Mouse (Mus musculus) granulocyte monocyte progenitor cell, adult 5-6 weeks (primary cell): Measurements from ENCODE around the gene Olfr1283. TPM values are rescaled to one million over a fixed set of nuclear protein-coding genes. Genes with fewer than 3 reads are reported as not detected.
"Not testable (repeated sequence)": the region's sequence is repeated elsewhere in the genome, so short reads cannot be mapped to it uniquely, and the experiment has no call there.

Experiments
- ATAC-seq: replicated peaks from 2 replicates; pipeline ENCODE4 v1.8.0; 2016; ENCODE audit warnings: mild to moderate bottlenecking, moderate TSS enrichment, inconsistent platforms; ENCODE audit not compliant: poor library complexity, severe bottlenecking
- total RNA-seq, 2 experiments: library from RNA; stranded (forward) in 1 of 2; stranded (reverse) in 1 of 2; fragments of 200-712, 200-1000 nt in 1 of 2; fragments of >200 nt in 1 of 2; fragmentation: Nextera tagmentation in 1 of 2; gene quantifications; 2 replicates each; pipeline ENCODE4 v1.2.3; 2014 to 2017

Gene Olfr1283
- total RNA-seq (2014; fragmentation: Nextera tagmentation), result not detected in 2 replicates
- not detected in 2 replicates for total RNA-seq (2017)

GRCm38 (mm10) chr2:111366490-111366889, at the start of gene Olfr1283:
TSS of gene Olfr1283 (plus strand) at chr2:111366790.
- ATAC-seq, result no peak

GRCm38 (mm10) chr2:111326220-111326619, 40.4 kb upstream of the Olfr1283 start, which contains the start of gene Olfr1281:
TSS of gene Olfr1281 (plus strand) at chr2:111326520.
- no peak for ATAC-seq

- not testable (repeated sequence) for ATAC-seq
Measured at GRCm38 (mm10) chr2:111333721-111334120, 32.9 kb upstream of the Olfr1283 start.

- no peak for ATAC-seq
Measured at GRCm38 (mm10) chr2:111335976-111336375, 30.6 kb upstream of the Olfr1283 start, which contains the start of gene Olfr1282. TSS of gene Olfr1282 (minus strand) at chr2:111336076.

GRCm38 (mm10) chr2:111375222-111375621, 8.6 kb downstream of the Olfr1283 start, which contains the start of gene Olfr1284:
TSS of gene Olfr1284 (plus strand) at chr2:111375522.
- ATAC-seq, result no peak

Other genes with a start within 250 kb of the Olfr1283 start
- gene Gm15130, start 213.9 kb upstream of the Olfr1283 start, total RNA-seq (2014; fragmentation: Nextera tagmentation), result not detected in 2 replicates
- not detected in 2 replicates for gene Gm15130, start 213.9 kb upstream of the Olfr1283 start, total RNA-seq (2017)
- not detected in 2 replicates for gene 4930430A15Rik, start 137.2 kb upstream of the Olfr1283 start, total RNA-seq (2014; fragmentation: Nextera tagmentation)
- not detected in 2 replicates for gene 4930430A15Rik, start 137.2 kb upstream of the Olfr1283 start, total RNA-seq (2017)
- gene Olfr1275, start 131.5 kb upstream of the Olfr1283 start, total RNA-seq (2014; fragmentation: Nextera tagmentation), result not detected in 2 replicates
- not detected in 2 replicates for gene Olfr1275, start 131.5 kb upstream of the Olfr1283 start, total RNA-seq (2017)
- not detected in 2 replicates for gene Olfr1276, start 112.3 kb upstream of the Olfr1283 start, total RNA-seq (2014; fragmentation: Nextera tagmentation)
- not detected in 2 replicates for gene Olfr1276, start 112.3 kb upstream of the Olfr1283 start, total RNA-seq (2017)
- gene Olfr1277, start 92.7 kb upstream of the Olfr1283 start, total RNA-seq (2014; fragmentation: Nextera tagmentation), result not detected in 2 replicates
- not detected in 2 replicates for gene Olfr1277, start 92.7 kb upstream of the Olfr1283 start, total RNA-seq (2017)
- gene Olfr1278, start 76.7 kb upstream of the Olfr1283 start, total RNA-seq (2014; fragmentation: Nextera tagmentation), result not detected in 2 replicates
- gene Olfr1278, start 76.7 kb upstream of the Olfr1283 start, total RNA-seq (2017), result not detected in 2 replicates
- not detected in 2 replicates for gene Olfr1279, start 66.2 kb upstream of the Olfr1283 start, total RNA-seq (2014; fragmentation: Nextera tagmentation)
- gene Olfr1279, start 66.2 kb upstream of the Olfr1283 start, total RNA-seq (2017), result not detected in 2 replicates
- not detected in 2 replicates for gene Olfr1280, start 52.8 kb upstream of the Olfr1283 start, total RNA-seq (2014; fragmentation: Nextera tagmentation)
- gene Olfr1280, start 52.8 kb upstream of the Olfr1283 start, total RNA-seq (2017), result not detected in 2 replicates
- gene Olfr1281, start 40.3 kb upstream of the Olfr1283 start, total RNA-seq (2014; fragmentation: Nextera tagmentation), result not detected in 2 replicates
- not detected in 2 replicates for gene Olfr1281, start 40.3 kb upstream of the Olfr1283 start, total RNA-seq (2017)
- not detected in 2 replicates for gene Olfr1282, start 30.7 kb upstream of the Olfr1283 start, total RNA-seq (2014; fragmentation: Nextera tagmentation)
- not detected in 2 replicates for gene Olfr1282, start 30.7 kb upstream of the Olfr1283 start, total RNA-seq (2017)
- not detected in 2 replicates for gene Olfr1284, start 8.7 kb downstream of the Olfr1283 start, total RNA-seq (2014; fragmentation: Nextera tagmentation)
- not detected in 2 replicates for gene Olfr1284, start 8.7 kb downstream of the Olfr1283 start, total RNA-seq (2017)
- not detected in 2 replicates for gene Olfr1286, start 56.3 kb downstream of the Olfr1283 start, total RNA-seq (2014; fragmentation: Nextera tagmentation)
- gene Olfr1286, start 56.3 kb downstream of the Olfr1283 start, total RNA-seq (2017), result not detected in 2 replicates
- gene Olfr1287, start 82.4 kb downstream of the Olfr1283 start, total RNA-seq (2014; fragmentation: Nextera tagmentation), result not detected in 2 replicates
- not detected in 2 replicates for gene Olfr1287, start 82.4 kb downstream of the Olfr1283 start, total RNA-seq (2017)
- gene Olfr1288, start 107.3 kb downstream of the Olfr1283 start, total RNA-seq (2014; fragmentation: Nextera tagmentation), result not detected in 2 replicates
- gene Olfr1288, start 107.3 kb downstream of the Olfr1283 start, total RNA-seq (2017), result not detected in 2 replicates
- not detected in 2 replicates for gene Olfr1289, start 114.0 kb downstream of the Olfr1283 start, total RNA-seq (2014; fragmentation: Nextera tagmentation)
- not detected in 2 replicates for gene Olfr1289, start 114.0 kb downstream of the Olfr1283 start, total RNA-seq (2017)
- not detected in 2 replicates for gene Olfr1290, start 127.0 kb downstream of the Olfr1283 start, total RNA-seq (2014; fragmentation: Nextera tagmentation)
- not detected in 2 replicates for gene Olfr1290, start 127.0 kb downstream of the Olfr1283 start, total RNA-seq (2017)
- gene Olfr1291-ps1, start 130.4 kb downstream of the Olfr1283 start, total RNA-seq (2014; fragmentation: Nextera tagmentation), result not detected in 2 replicates
- gene Olfr1291-ps1, start 130.4 kb downstream of the Olfr1283 start, total RNA-seq (2017), result not detected in 2 replicates
- not detected in 2 replicates for gene Olfr1293-ps, start 158.4 kb downstream of the Olfr1283 start, total RNA-seq (2014; fragmentation: Nextera tagmentation)
- gene Olfr1293-ps, start 158.4 kb downstream of the Olfr1283 start, total RNA-seq (2017), result not detected in 2 replicates
- not detected in 2 replicates for gene Olfr1294, start 173.5 kb downstream of the Olfr1283 start, total RNA-seq (2014; fragmentation: Nextera tagmentation)
- gene Olfr1294, start 173.5 kb downstream of the Olfr1283 start, total RNA-seq (2017), result not detected in 2 replicates
- gene Olfr1295, start 202.9 kb downstream of the Olfr1283 start, total RNA-seq (2014; fragmentation: Nextera tagmentation), result not detected in 2 replicates
- gene Olfr1295, start 202.9 kb downstream of the Olfr1283 start, total RNA-seq (2017), result not detected in 2 replicates